Mouse (Mus musculus) left cerebral cortex, adult 2 months (tissue): Measurements from ENCODE around the gene Kcna7. TPM values are rescaled to one million over a fixed set of nuclear protein-coding genes. Genes with fewer than 3 reads are reported as not detected.

Experiments used
- DNase-seq, 2 experiments: peaks; one replicate each; pipeline ENCODE4 v3.0.0; 2021 to 2022; ENCODE audit warnings: low spot score in 2 of 2, mixed read lengths in 1 of 2; ENCODE audit errors: extremely low spot score in 1 of 2
- H3K27ac ChIP-seq: fragments of 200-600 bp; 2 replicates; pipeline ENCODE4 v1.8.1; 2022
- H3K4me3 ChIP-seq: fragments of 200-600 bp; 2 replicates; pipeline ENCODE4 v1.8.1; 2022
- CTCF ChIP-seq: fragments of 200-600 bp; IDR thresholded peaks from 2 replicates; pipeline ENCODE4 v1.8.1; 2022; ENCODE audit warnings: antibody characterized with exemption, mild to moderate bottlenecking, moderate library complexity
- intact Hi-C: fragments of 180-260 bp; cut with DNase I; formaldehyde crosslinking; loops from one replicate; pipeline ENCODE4 v1.15.1; 2025
- total RNA-seq, 2 experiments: library from RNA; stranded (reverse); gene quantifications; 2 replicates each; pipeline ENCODE4 v1.2.3; 2021

Kcna7 gene
- total RNA-seq, 2 experiments from 2014 or later = not detected

GRCm38 (mm10) chr7:45413864-45414739, 8.6 kb downstream of the Kcna7 start:
- intact Hi-C loops = no loop called here
- DNase-seq = no peak
- Histone ChIP-seq H3K4me3 (peak overlapping the region; percentile 34), H3K27ac (no peak overlapping the region)
- no peak for TF ChIP-seq CTCF

GRCm38 (mm10) chr7:45414740-45415224, 9.3 kb downstream of the Kcna7 start:
- H3K4me3 ChIP-seq = no peak overlapping the region
- intact Hi-C loops = no loop called here
- no peak for TF ChIP-seq CTCF

GRCm38 (mm10) chr7:45415636-45416035, 10.2 kb downstream of the Kcna7 start:
- peak overlapping the region; percentile 28 for H3K4me3 ChIP-seq
- intact Hi-C loops = no loop called here
- DNase-seq = peak in 1 of 2 experiments; percentile 58
- TF ChIP-seq CTCF = no peak
- no peak overlapping the region for H3K27ac ChIP-seq

More at GRCm38 (mm10) chr7:45414740-45415224, 9.3 kb downstream of the Kcna7 start:
- no peak overlapping the region for H3K27ac ChIP-seq
- DNase-seq = no peak

- H3K27ac ChIP-seq = no peak overlapping the region
- intact Hi-C loops = no loop called here
Observed at GRCm38 (mm10) chr7:45417962-45418492, 12.6 kb downstream of the Kcna7 start.

DNA sequence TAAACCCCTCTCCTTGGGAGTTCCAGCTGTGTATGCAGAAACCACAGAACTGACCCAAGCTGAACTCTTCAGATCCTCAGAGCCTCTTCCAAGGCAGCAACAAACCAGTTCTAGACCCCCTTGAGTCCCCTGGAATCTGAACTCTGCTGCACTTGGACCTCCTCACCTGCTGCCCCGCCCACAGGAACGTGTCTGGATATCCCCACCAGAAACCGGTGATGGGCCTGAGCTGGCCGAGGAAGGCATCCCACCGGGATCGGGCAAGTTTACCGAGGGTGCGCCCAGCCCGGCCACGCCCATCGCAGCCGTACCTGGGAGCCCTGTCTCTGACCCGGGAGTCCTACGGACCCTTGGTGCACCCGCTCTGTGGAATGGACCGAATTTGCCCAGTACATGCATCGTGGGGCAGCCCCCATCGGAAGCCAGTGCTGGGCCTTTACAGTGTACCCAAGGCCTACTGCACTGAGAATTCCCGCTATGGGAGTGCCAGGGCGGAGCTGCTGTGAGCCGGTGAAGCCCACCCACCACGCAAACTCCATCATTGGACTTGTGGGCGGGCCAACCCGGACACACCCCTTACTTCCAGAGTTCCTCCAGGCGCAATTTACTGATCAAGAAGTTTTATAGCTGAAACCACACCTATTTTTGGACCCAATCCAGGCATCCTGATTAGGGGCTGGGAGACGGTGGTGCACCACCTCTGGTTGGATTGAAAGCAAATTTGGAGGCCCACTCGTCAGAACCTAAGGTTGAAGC, 14.6 kb downstream of the Kcna7 start:
- Histone ChIP-seq H3K4me3 (no peak overlapping the region), H3K27ac (no peak overlapping the region)
- no peak for DNase-seq
- TF ChIP-seq CTCF = no peak
- intact Hi-C loops = no loop called here

More at GRCm38 (mm10) chr7:45417962-45418492, 12.6 kb downstream of the Kcna7 start:
- H3K4me3 ChIP-seq = no peak overlapping the region
- no peak for TF ChIP-seq CTCF
- DNase-seq = no peak

GRCm38 (mm10) chr7:45420615-45420919, 15.1 kb downstream of the Kcna7 start, which contains the start of gene Lhb:
TSS of gene Lhb (plus strand) at chr7:45420820.
- Histone ChIP-seq H3K27ac (no peak within 1 kb of the TSS), H3K4me3 (no peak within 1 kb of the TSS)
- no peak for DNase-seq
- intact Hi-C loops = no loop called here
- no peak for TF ChIP-seq CTCF

DNA sequence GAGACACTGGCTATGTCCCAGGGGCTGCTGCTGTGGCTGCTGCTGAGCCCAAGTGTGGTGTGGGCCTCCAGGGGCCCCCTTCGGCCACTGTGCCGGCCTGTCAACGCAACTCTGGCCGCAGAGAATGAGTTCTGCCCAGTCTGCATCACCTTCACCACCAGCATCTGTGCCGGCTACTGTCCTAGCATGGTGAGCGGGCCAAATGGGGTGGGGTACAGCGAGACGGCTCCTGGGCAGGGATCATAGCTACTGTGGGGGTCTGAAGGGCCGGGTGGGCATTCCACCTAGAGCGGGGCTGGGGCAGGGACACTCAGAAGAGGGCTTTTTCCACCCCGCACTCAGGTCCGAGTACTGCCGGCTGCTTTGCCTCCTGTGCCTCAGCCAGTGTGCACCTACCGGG, 15.7 kb downstream of the Kcna7 start:
- DNase-seq = no peak

GRCm38 (mm10) chr7:45426556-45426955, 21.1 kb downstream of the Kcna7 start:
- no peak overlapping the region for H3K27ac ChIP-seq

More for the DNA sequence above, 15.7 kb downstream of the Kcna7 start:
- intact Hi-C loops = no loop called here
- H3K4me3 ChIP-seq = no peak overlapping the region
- no peak overlapping the region for H3K27ac ChIP-seq
- TF ChIP-seq CTCF = no peak

GRCm38 (mm10) chr7:45433835-45434202, 28.4 kb downstream of the Kcna7 start:
- intact Hi-C loops = no loop called here
- Histone ChIP-seq H3K27ac (peak overlapping the region; percentile 74), H3K4me3 (peak overlapping the region; percentile 89)
- no peak for DNase-seq
- TF ChIP-seq CTCF = no peak

More at GRCm38 (mm10) chr7:45426556-45426955, 21.1 kb downstream of the Kcna7 start:
- TF ChIP-seq CTCF = no peak
- H3K4me3 ChIP-seq = no peak overlapping the region
- no peak for DNase-seq
- intact Hi-C loops = no loop called here

DNA sequence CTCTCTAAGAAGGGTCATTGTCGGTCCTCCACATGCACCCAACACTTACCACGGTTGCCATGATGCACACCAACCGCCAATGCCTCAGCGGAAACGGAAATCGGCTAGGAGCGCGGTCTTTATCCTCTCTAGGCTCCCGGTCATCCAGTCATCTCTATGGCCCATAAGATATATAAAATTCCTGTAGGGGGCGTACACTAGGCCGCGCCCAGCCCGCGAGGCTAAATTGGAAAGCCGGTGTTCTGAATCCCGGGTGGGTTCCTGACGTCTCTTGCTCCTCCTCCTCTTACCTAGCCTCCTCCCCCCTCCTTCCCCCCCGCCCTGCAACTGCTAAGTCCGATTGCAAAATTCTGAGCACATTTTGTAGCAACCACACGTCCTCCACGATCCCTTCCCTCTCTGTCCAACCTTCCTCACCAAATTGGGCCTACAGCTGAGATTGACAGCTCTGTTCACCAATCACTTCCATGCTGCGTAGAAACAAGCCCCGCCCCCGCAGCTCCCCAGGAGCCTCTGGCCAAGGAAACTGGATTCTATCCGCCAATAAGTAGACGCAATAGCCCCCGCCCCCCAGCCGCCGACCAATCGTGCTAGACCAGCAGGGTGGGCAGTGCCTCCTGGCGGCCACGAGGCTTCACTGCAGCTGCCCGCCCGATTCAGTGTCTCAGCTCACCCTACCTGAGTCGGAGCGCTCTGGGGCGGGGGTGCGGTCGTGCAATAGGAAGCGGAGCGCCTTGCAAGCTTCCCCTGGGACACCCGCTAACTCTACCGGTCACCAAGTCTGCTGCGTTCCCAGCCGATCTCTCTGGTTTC, 29.0 kb downstream of the Kcna7 start, which contains the start of gene Gys1:
TSS of gene Gys1 (plus strand) at position 642 of the 813 bp plus-strand sequence.
- DNase-seq = peak; percentile 100
- Histone ChIP-seq H3K4me3 (peak within 1 kb of the TSS; percentile 89), H3K27ac (peak within 1 kb of the TSS; percentile 74)
- TF ChIP-seq CTCF = peak; percentile 84
- intact Hi-C loops = no loop called here

DNA sequence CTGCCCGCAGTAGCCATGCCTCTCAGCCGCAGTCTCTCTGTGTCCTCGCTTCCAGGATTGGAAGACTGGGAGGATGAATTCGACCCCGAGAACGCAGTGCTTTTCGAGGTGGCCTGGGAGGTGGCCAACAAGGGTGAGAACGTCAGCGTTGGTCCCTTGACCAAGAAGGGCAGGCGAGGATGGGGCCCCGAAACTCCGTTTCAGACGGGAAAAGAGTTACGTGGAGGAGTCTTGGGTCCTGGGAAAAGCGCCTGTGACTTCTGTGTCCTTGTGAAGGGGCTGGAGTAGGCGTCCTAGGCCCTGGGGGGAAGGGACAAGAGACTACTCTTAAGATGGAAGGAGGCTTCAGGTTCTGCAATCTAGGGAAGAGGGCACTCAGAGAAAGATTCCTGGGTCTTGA, 29.6 kb downstream of the Kcna7 start:
- intact Hi-C loops = no loop called here
- no peak for DNase-seq
- TF ChIP-seq CTCF = no peak
- peak overlapping the region; percentile 74 for H3K27ac ChIP-seq
- H3K4me3 ChIP-seq = peak overlapping the region; percentile 65
